Mouse (Mus musculus) urinary bladder, postnatal 0 days (tissue): ENCODE data around the gene Slamf9. TPM values are rescaled to one million over a fixed set of nuclear protein-coding genes. Genes with fewer than 3 reads are reported as not detected.

ENCODE experiments used
- polyA plus RNA-seq: library from polyadenylated mRNA; unstranded; fragments of >200 nt; fragmentation: Nextera tagmentation; extraction: Ambion mirVana; gene quantifications from 2 replicates; pipeline ENCODE4 v1.2.1, GENCODE M21; 2015

Slamf9 gene
- polyA plus RNA-seq: 3.1 and 3.5 TPM in 2 replicates

GRCm38 (mm10) chr1:172475054-172475741 is at the start of gene Slamf9:
TSS of gene Slamf9 (plus strand) at chr1:172475358.

GRCm38 (mm10) chr1:172481540-172482280 is 6.6 kb downstream of the Slamf9 start, which contains the start of gene Igsf9:
TSS of gene Igsf9 (plus strand) at chr1:172481788.

GRCm38 (mm10) chr1:172499765-172500441 is 24.7 kb downstream of the Slamf9 start, which contains the start of gene Tagln2:
TSS of gene Tagln2 (plus strand) at chr1:172500047.

GRCm38 (mm10) chr1:172520576-172521440 is 45.6 kb downstream of the Slamf9 start, which contains the start of gene Cfap45:
TSS of gene Cfap45 (plus strand) at chr1:172520801.

Other genes with a start within 250 kb of the Slamf9 start
- gene Atp1a4, start 216.9 kb upstream of the Slamf9 start, polyA plus RNA-seq: 0.05 TPM in 1 of 2 replicates, not detected in the other
- gene Igsf8, start 213.7 kb upstream of the Slamf9 start, polyA plus RNA-seq: 32.5 and 37.1 TPM in 2 replicates
- gene Atp1a2, start 177.3 kb upstream of the Slamf9 start, polyA plus RNA-seq: 3.7 and 4.4 TPM in 2 replicates
- 0.05 and 0.07 TPM in 2 replicates for gene Kcnj9, start 146.0 kb upstream of the Slamf9 start, polyA plus RNA-seq
- gene Kcnj10, start 134.1 kb upstream of the Slamf9 start, polyA plus RNA-seq: 0.02 TPM in 2 replicates
- 3.4 and 4.0 TPM in 2 replicates for gene Pigm, start 98.8 kb upstream of the Slamf9 start, polyA plus RNA-seq
- gene Igsf9, start 6.4 kb downstream of the Slamf9 start, polyA plus RNA-seq: 6.4 and 6.9 TPM in 2 replicates
- 346 and 384 TPM in 2 replicates for gene Tagln2, start 24.7 kb downstream of the Slamf9 start, polyA plus RNA-seq
- 1.4 and 2.3 TPM in 2 replicates for gene Cfap45, start 45.4 kb downstream of the Slamf9 start, polyA plus RNA-seq
- 0.34 and 0.43 TPM in 2 replicates for gene Vsig8, start 80.6 kb downstream of the Slamf9 start, polyA plus RNA-seq
- not detected in 2 replicates for gene Slamf8, start 115.2 kb downstream of the Slamf9 start, polyA plus RNA-seq
- gene Fcrl6, start 127.2 kb downstream of the Slamf9 start, polyA plus RNA-seq: not detected in 2 replicates
- 12.8 and 16.1 TPM in 2 replicates for gene Dusp23, start 157.6 kb downstream of the Slamf9 start, polyA plus RNA-seq
- 0.26 TPM in 1 of 2 replicates, not detected in the other for gene Crp, start 222.7 kb downstream of the Slamf9 start, polyA plus RNA-seq